Mouse (Mus musculus) stomach, adult 2 months (tissue): ENCODE results near the gene Ubxn4. TPM values are rescaled to one million over a fixed set of nuclear protein-coding genes. Genes with fewer than 3 reads are reported as not detected.

Experiments used
- polyA plus RNA-seq: library from polyadenylated mRNA; depleted of rRNA; stranded (reverse); fragments of >200 nt; gene quantifications from 2 replicates; pipeline ENCODE4 v1.2.3, GENCODE M21; 2012; rRNA removed

Ubxn4 gene
- polyA plus RNA-seq, result 7.0 and 7.7 TPM in 2 replicates

DNA sequence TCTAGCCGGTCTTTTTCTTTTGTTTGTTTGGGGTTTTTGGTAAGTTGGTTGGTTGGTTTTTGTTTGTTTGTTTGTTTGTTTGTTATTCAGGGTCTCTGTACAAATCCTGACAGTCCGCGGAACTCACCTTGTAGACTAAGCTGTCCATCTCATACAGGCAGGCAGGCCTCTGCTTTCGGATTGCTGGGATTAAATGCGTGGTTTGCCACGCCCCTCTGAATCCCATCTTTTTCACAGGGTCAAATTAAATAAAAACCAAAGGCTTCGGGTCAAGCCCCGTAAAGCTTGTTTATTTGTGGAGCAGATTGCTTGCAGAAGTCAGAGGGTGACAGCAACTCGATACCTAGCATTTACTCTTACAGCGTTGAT is at the start of gene Ubxn4:
TSS of gene Ubxn4 (plus strand) at position 338 of the 369 bp plus-strand sequence.

DNA sequence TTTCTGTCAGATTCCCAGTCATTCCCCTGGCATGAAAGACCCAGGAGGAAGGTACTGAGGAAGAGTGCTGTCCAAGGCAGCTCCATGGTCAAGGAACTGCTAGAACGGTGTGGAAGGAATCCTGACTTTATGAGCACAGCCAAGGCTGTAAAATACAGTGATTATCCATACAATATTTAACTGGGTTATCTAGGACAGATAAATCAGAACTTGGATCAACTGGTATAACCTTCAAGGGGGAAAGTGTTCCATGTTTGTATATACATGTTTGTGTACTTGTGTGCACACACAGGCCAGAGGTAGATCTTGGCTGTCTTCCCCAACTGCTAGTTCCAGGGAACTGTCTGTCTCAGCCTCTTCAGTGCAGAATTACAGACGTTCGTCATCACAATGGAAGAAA is 84.5 kb downstream of the Ubxn4 start, which contains the start of gene Lct:
TSS of gene Lct (minus strand) at position 101 of the 400 bp plus-strand sequence.

Other genes starting within 250 kb of the Ubxn4 start
- gene Zranb3, start 140.9 kb upstream of the Ubxn4 start, polyA plus RNA-seq, result 0.28 and 0.31 TPM in 2 replicates
- 15.3 and 21.4 TPM in 2 replicates for gene R3hdm1, start 140.7 kb upstream of the Ubxn4 start, polyA plus RNA-seq
- 0.09 and 0.15 TPM in 2 replicates for gene Lct, start 84.4 kb downstream of the Ubxn4 start, polyA plus RNA-seq
- 1.7 and 3.1 TPM in 2 replicates for gene Mcm6, start 115.7 kb downstream of the Ubxn4 start, polyA plus RNA-seq
- 1.2 and 1.9 TPM in 2 replicates for gene Dars, start 173.4 kb downstream of the Ubxn4 start, polyA plus RNA-seq